Mouse (Mus musculus): ENCODE measurements around the gene Fcgr4. TPM values are rescaled to one million over a fixed set of nuclear protein-coding genes. Genes with fewer than 3 reads are reported as not detected.

The Fcgr4 gene
- total and polyA plus RNA-seq, 3 experiments = not detected

DNA sequence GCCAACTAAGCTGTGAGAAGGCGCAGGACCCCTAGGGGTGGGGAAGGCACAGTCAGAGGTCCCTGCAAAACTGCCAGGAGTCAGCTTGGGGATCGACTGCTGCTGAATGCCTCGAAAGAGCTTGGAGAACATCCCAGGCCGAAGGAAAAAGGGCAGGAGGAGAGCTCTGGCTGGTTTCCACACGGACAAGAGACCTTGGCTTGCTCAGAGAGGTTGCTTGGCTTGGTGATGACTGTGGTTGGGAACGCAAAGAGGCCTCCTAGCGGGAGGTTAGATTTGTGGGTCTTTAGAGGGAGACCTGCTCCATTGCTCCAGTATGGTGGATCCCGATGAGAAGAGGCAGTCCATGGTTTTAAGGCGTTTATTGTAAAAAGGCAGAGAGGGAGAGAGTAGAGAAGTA is 29.1 kb upstream of the Fcgr4 start:
- peaks cover 0 to 1% of the 10 kb centered on the region in 2 experiments; a peak in 2 of 4 replicates for H3K27me3 ChIP-seq (ENCODE audit: control insufficient read depth in 1 of 2, insufficient read depth in 2 of 2, low read length in 2 of 2)
- TF ChIP-seq SIN3A (IDR thresholded peaks at IDR 0.05; ENCODE audit: low read length) (no peak), MAZ (IDR thresholded peaks at IDR 0.05; ENCODE audit: low read depth, low read length) (no peak), MYB (IDR thresholded peaks at IDR 0.05; ENCODE audit: low read depth, low read length) (no peak), ETS1 (IDR thresholded peaks at IDR 0.05; ENCODE audit: low read depth, low read length) (no peak), USF2 (IDR thresholded peaks at IDR 0.05; ENCODE audit: borderline replicate concordance in 1 of 2, insufficient read depth in 1 of 2, low read depth in 1 of 2, low read length in 2 of 2) (no peak), ZC3H11A (IDR thresholded peaks at IDR 0.05; ENCODE audit: low read depth, low read length) (no peak), POLR2AphosphoS5 (IDR thresholded peaks at IDR 0.05; ENCODE audit: borderline replicate concordance, low read depth, low read length) (no peak), TCF12 (IDR thresholded peaks at IDR 0.05; ENCODE audit: low read depth, low read length) (no peak), ZKSCAN1 (IDR thresholded peaks at IDR 0.05; ENCODE audit: low read depth, low read length) (no peak), CTCF (IDR thresholded peaks at IDR 0.05 in 2 of 3, conservative IDR thresholded peaks at IDR 0.05 in 1 of 3; ENCODE audit: control insufficient read depth in 1 of 3, insufficient read depth in 1 of 3, low read depth in 2 of 3, low read length in 3 of 3, poor library complexity in 1 of 3, severe bottlenecking in 1 of 3) (no peak), SMC3 (IDR thresholded peaks at IDR 0.05; ENCODE audit: low read depth, low read length) (no peak), MYC (IDR thresholded peaks at IDR 0.05; ENCODE audit: low read depth, low read length) (no peak), RAD21 (IDR thresholded peaks at IDR 0.05; ENCODE audit: low read depth, low read length) (no peak), USF1 (IDR thresholded peaks at IDR 0.05; ENCODE audit: low read depth, low read length) (no peak)
- DNase-seq (ENCODE audit: low read depth, low spot score) = no peak

DNA sequence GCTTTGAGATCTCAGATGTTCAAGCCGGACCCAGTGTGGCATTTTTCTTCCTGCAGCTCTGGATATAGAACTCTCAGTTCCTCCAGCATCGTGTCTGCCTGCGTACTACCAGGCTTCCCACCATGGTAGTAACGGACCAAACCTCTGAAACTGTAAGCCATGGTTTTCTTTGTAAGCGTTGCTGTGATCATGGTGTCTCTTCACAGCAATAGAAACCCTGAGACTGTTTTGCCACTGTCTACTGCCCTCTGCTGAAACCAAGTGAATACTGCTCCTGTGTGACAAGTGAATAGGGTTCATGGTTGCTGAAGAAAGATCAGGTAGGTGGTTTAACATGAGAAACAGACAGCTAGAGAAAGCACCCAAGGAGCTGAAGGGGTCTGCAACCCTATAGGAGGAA is 26.2 kb upstream of the Fcgr4 start:
- peak; percentile 77 for DNase-seq (ENCODE audit: low read depth, low spot score)
- Histone ChIP-seq H3K36me3 (ENCODE audit: control insufficient read depth in 1 of 2, insufficient read depth in 2 of 2, low read length in 2 of 2) (peaks cover 0 to 2% of the 10 kb centered on the region in 2 experiments; a peak in 1 of 4 replicates), H3K27ac (ENCODE audit: control insufficient read depth, low read depth, low read length) (no peak overlapping the region), H3K79me2 (ENCODE audit: control insufficient read depth, insufficient read depth, low read length, poor library complexity) (no peaks in the 10 kb centered on the region), H3K4me1 (ENCODE audit: control insufficient read depth in 1 of 2, insufficient read depth in 2 of 2, low read length in 2 of 2) (peaks cover 4 to 7% of the 10 kb centered on the region in 2 experiments; a peak in 3 of 4 replicates), H3K27me3 (ENCODE audit: control insufficient read depth in 1 of 2, insufficient read depth in 2 of 2, low read length in 2 of 2) (peaks cover 0 to 1% of the 10 kb centered on the region in 2 experiments; a peak in 1 of 4 replicates), H3K9ac (ENCODE audit: control insufficient read depth, low read depth, low read length, poor library complexity, severe bottlenecking) (no peak overlapping the region), H3K4me3 (ENCODE audit: control insufficient read depth in 1 of 2, insufficient read depth in 1 of 2, low read depth in 2 of 2, low read length in 2 of 2) (no peak overlapping the region), H3K9me3 (replicated peaks; ENCODE audit: insufficient read depth, low read length) (no peaks in the 10 kb centered on the region)
- no peak for TF ChIP-seq ELF1 (IDR thresholded peaks at IDR 0.05; ENCODE audit: low read depth, low read length)
- 0 out of 2 replicates have a peak, but pooled peaks have one; percentile 12 for TF ChIP-seq USF1 (IDR thresholded peaks at IDR 0.05; ENCODE audit: low read depth, low read length)
- peak; percentile 41; the same call in 1 of the 2 replicates for TF ChIP-seq ZNF384 (IDR thresholded peaks at IDR 0.05; ENCODE audit: low read depth, low read length)
- TF ChIP-seq JUND (IDR thresholded peaks at IDR 0.05; ENCODE audit: low read depth, low read length) = 0 out of 2 replicates have a peak, but pooled peaks have one; percentile 43
- TF ChIP-seq TBP (IDR thresholded peaks at IDR 0.05; ENCODE audit: low read depth, low read length) = no peak
- TF ChIP-seq SMC3 (IDR thresholded peaks at IDR 0.05; ENCODE audit: low read depth, low read length) = peak; percentile 98
- TF ChIP-seq RAD21 (IDR thresholded peaks at IDR 0.05; ENCODE audit: low read depth, low read length) = peak; percentile 92
- TF ChIP-seq CTCF (IDR thresholded peaks at IDR 0.05 in 2 of 3, conservative IDR thresholded peaks at IDR 0.05 in 1 of 3; ENCODE audit: control insufficient read depth in 1 of 3, insufficient read depth in 1 of 3, low read depth in 2 of 3, low read length in 3 of 3, poor library complexity in 1 of 3, severe bottlenecking in 1 of 3) = peak; percentile 56 to 89 (median 60)
- peak; percentile 96 for TF ChIP-seq ZC3H11A (IDR thresholded peaks at IDR 0.05; ENCODE audit: low read depth, low read length)

More for the DNA sequence above, 29.1 kb upstream of the Fcgr4 start:
- Histone ChIP-seq H3K4me3 (ENCODE audit: control insufficient read depth in 1 of 2, insufficient read depth in 1 of 2, low read depth in 2 of 2, low read length in 2 of 2) (no peak overlapping the region), H3K4me1 (ENCODE audit: control insufficient read depth in 1 of 2, insufficient read depth in 2 of 2, low read length in 2 of 2) (peaks cover 0 to 2% of the 10 kb centered on the region in 2 experiments; a peak in 1 of 4 replicates), H3K27ac (ENCODE audit: control insufficient read depth, low read depth, low read length) (no peak overlapping the region), H3K9me3 (replicated peaks; ENCODE audit: insufficient read depth, low read length) (no peaks in the 10 kb centered on the region), H3K9ac (ENCODE audit: control insufficient read depth, low read depth, low read length, poor library complexity, severe bottlenecking) (no peak overlapping the region), H3K79me2 (ENCODE audit: control insufficient read depth, insufficient read depth, low read length, poor library complexity) (no peaks in the 10 kb centered on the region), H3K36me3 (ENCODE audit: control insufficient read depth in 1 of 2, insufficient read depth in 2 of 2, low read length in 2 of 2) (no peaks in the 10 kb centered on the region)

Data from MEL (cell line).